Mouse (Mus musculus): ENCODE data around the gene Klk1b24. TPM values are rescaled to one million over a fixed set of nuclear protein-coding genes. Genes with fewer than 3 reads are reported as not detected.
"Not testable (repeated sequence)": the region's sequence is repeated elsewhere in the genome, so short reads cannot be mapped to it uniquely, and the experiment has no call there.

The Klk1b24 gene
- total RNA-seq (2021), result not detected
- polyA plus RNA-seq (2012; rRNA removed), result not detected in 2 replicates
- long read RNA-seq, result 0 reads

DNA sequence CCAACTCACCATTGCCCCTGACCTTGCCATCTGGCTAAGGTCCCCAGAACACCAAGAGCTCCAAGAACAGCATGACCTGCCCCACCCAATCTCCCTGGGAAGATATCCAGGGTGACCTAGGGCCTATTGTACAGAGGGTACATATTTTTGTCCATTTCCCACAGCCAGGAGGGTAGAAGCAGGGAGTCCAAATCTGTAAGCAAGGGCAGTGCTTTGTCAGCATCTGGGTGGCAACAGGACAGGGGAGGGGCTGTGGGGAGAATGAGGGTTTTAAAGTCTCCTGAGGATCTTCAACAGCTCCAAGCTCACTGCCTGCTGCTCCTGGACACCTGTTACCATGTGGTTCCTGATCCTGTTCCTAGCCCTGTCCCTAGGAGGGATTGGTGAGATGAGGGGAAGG lies at the start of gene Klk1b24:
Gene Klk1b24, plus strand, starts transcription at position 301 of the 400 bp plus-strand sequence.
- DNase-seq, result not testable (repeated sequence)

DNA sequence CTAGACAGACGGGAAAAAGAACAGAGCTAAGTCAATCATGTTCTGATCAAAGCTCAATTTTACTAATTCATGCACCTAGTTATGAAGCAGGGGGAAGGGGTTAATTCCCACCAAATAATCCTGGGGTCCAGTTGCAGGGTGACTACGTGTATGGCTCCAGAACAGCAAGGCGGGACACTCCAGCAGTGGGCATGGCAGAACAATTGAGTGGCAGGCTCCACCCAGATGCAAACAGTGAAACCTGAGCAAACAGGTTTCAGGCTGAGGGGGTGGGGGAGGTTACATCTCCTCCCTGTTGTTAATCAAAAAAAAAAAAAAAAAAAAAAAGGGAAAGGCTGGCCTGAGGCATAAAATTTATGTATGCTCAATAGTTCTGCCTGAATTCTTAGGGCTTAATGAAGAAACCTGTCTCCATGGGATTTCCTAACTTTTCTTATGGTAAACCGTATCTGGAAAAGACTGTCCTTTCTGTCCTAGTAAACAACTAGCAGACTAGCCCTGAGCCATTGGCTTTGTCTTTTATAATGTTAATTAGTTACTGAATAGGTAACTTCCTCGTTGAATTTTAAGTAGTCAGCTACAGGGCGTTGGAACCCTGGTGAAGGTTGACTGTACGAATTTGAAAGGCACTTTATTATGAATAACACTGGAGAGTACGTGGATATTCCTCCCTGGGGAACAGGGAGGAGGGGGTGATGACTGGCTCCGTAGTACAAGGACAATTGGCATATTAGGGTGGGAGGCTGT lies 8.6 kb upstream of the Klk1b24 start:
- no peak for DNase-seq

DNA sequence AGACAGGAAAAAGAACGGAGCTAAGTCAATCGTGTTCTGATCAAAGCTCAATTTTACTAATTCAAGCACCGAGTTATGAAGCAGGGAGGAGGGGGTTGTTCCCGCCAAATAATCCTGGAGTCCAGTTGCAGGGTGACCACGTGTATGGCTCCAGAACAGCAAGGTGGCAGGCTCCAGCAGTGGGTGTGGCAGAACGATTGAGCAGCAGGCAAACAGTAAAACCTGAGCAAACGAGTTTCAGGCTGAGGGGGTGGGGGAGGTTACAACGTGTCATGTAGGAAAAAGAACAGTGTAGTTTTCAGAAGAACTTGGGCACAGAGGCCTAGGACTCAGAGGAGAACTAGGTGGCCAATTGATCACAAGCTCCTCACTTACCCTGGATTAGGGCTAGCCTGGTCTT lies 1.5 kb upstream of the Klk1b24 start:
- not testable (repeated sequence) for DNase-seq

DNA sequence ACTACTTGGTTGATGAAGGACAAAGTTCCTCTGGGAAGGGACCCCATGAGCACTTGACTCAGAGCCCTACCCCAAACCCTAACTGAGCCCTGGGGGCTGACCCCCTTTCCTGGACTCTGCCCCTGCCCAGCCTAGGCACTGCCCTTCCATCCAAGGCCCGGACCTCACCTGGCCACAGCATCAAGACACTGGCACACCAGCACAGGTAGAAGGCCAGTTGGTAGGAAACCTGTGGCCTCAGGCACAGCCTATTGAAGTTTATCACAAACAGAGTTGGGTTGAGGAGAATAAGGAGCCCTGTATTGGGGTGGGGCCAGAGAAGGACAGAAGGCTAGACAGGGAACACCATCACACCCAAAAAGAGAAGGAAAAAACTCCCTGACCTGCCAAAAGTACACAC lies 5.4 kb downstream of the Klk1b24 start:
- DNase-seq, result not testable (repeated sequence)

DNA sequence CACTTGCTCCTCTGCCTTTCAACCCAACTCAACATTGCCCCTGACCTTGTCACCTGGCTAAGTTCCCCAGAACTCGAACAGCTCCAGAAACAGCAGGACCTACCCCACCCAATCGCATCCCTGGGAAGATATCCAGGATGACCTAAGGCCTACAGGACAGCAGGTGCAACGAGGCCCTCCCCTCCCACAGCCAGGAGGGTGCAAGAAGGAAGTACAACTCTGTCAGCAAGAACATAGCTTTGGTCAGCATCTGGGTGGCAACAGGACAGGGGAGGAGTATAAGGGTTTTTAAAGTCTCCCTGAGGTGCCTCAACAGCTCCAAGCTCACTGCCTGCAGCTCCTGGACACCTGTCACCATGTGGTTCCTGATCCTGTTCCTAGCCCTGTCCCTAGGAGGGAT lies 9.9 kb downstream of the Klk1b24 start, which contains the start of gene Klk1b3:
Gene Klk1b3, plus strand, starts transcription at position 301 of the 400 bp plus-strand sequence.
- no peak for DNase-seq

DNA sequence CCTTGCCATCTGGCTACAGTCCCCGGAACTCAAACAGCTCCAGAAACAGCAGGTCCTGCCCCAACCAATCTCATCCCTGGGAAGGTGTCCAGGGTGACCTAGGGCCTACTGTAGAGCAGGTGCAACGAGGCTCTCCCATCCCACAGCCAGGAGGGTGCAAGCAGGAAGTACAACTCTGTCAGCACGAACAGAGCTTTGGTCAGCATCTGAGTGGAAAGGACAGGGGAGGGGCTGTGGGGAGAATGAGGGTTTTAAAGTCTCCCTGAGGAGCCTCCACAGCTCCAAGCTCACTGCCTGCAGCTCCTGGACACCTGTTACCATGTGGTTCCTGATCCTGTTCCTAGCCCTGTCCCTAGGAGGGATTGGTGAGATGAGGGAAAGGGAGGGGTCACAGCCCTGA lies 19.1 kb downstream of the Klk1b24 start, which contains the start of gene Klk1b4:
Gene Klk1b4, plus strand, starts transcription at position 301 of the 400 bp plus-strand sequence.
- not testable (repeated sequence) for DNase-seq

DNA sequence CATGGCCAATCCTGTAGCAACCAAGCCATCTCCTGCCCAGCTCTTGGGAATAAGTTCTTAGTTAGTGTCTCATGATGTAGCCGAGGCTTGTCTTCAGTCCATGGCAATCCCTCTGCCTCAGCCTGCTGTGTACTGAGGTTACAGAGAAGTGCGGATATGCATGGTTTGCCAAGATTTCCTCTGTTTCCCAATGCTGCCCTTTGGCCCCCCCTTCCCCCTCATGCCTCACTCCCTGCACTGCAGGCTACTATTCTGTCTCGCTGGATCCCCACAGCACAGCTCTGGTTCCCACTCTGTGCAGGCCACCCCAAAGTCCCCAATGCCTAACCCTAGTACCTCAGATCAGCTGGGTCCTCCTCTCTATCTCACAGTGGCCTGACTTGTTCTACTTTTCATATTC lies 20.3 kb downstream of the Klk1b24 start:
- DNase-seq, result no peak

DNA sequence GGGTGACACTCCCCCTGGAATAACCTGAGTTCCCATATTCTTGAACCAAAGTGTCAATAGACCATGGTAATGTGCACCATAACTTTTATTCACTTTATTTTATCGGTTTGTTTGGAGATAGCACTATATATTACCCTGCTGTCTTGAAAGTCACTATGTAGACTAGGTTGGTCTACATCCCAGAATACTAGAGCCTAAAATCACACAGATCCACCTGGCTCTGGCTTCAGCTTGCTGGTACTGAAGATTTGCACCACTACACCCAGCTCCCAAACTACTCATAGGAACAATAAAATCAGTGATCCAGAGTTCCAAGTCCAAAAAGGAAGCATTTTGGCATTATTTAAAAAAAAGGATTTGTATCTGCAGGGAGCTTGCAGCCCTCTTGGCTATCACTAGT lies 27.6 kb downstream of the Klk1b24 start, which contains the start of gene Klk1b5:
Gene Klk1b5, plus strand, starts transcription at position 301 of the 400 bp plus-strand sequence.
- no peak for DNase-seq

DNA sequence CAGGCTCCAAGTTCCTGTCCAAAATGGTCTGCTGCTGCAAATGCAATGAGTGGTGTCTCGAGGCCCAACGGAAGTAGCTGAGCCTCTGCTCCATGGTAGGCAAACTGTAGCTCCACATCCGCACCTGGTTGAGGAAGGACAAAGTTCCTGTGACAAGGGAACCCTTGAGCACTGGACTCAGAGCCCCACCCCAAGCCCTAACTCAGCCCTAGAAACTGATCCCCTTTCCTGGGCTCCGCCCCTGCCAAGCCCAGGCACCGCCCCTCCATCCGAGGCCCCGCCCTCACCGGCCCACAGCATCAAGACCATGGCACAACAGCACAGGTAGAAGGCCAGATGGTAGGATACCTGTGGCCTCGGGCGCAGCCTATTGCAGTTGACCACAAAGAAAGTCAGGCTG lies 33.6 kb downstream of the Klk1b24 start:
- not testable (repeated sequence) for DNase-seq

DNA sequence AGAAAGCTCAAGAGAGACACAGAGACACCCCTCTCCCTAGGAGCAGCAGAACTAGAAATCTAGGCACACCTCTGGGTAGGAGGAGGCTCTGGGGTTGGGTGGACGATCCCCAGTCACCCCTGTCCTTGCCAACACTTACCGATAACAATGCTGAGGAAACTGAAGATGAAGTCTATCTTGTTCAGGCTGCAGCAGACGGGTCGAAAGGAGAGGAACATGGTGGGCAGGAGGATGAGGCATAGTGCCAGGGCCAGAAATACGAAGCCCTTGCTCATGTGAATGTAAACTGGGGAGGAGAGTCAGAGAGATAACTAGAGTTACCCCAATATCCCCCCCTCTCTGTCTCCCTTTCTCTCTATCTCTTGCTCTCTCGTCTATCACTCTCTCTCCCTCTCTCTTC lies 34.3 kb downstream of the Klk1b24 start:
- not testable (repeated sequence) for DNase-seq

DNA sequence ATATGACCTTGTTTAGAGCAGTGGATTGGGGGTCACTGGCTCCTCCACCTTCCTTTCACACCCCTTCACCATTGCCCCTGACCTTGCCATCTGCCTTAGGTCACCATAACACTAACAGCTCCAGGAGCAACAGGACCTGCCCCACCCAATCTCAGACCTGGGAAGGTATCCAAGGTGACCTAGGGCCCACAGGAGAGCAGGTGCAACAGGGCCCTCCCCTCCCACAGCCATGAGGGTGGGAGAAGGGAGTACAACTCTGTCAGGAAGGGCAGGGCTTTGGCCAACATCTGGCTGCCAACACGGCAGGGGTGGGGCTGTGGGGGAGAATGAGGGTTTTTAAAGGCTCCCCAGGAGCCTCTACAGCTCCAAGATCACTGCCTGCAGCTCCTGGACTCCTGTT lies 37.0 kb downstream of the Klk1b24 start, which contains the start of gene Klk1:
Gene Klk1, plus strand, starts transcription at position 285 of the 400 bp plus-strand sequence.
- DNase-seq, result no peak

DNA sequence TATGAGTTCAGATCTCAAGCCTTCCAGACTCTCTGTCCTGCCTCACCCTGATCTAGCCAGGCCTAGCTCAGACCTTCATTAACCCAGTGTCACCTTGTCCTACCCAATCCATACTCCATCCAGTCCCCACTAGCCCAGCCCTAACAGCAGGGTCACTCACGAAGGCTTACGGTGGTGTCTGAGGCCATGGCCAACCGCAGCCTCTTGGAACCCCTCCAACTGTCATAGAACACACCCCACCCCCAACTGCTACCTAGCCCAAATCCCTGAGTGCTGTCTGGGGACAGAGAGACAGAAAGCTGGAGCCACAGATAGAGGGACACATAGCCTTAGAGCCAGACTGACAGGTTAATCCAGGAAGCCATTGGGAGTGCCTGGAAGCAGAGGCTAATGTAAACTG lies 47.9 kb downstream of the Klk1b24 start, which contains the start of gene Gm36864:
Gene Gm36864, plus strand, starts transcription at position 269 of the 400 bp plus-strand sequence.
- DNase-seq, result no peak

DNA sequence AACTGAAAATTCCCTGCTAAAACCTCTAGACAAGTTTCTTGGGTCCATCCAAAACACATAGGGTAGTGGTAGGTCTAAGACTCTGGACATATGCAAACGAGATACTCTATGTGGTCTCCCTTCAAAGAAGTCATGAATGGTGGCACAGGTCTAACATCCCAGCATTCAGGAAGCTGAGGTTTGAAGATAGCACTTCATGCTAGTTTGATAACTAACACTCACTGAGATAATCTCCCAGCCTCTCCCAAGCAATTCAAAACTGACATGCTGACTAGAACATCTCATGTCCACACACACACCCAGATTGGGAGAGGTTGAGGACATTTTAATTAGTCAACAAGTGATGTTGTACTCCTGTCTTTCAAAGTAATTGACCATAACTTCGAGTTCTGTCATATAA lies 51.9 kb downstream of the Klk1b24 start:
- DNase-seq, result no peak

DNA sequence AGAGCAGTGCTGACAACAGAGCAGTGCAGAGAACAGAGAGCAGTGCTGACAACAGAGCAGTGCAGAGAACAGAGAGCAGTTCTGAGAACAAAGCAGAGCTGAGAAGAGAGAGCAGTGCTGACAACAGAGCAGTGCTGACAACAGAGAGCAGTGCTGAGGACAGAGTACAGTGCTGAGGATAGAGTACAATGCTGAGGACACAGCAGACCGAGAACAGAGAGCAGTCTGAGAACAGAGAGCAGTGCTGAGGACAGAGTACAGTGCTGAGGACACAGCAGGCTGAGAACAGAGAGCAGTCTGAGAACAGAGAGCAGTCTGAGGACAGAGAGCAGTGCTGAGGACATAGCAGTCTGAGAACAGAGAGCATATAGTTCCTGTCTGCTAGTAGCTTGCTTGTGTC lies 52.7 kb downstream of the Klk1b24 start:
- DNase-seq, result no peak

DNA sequence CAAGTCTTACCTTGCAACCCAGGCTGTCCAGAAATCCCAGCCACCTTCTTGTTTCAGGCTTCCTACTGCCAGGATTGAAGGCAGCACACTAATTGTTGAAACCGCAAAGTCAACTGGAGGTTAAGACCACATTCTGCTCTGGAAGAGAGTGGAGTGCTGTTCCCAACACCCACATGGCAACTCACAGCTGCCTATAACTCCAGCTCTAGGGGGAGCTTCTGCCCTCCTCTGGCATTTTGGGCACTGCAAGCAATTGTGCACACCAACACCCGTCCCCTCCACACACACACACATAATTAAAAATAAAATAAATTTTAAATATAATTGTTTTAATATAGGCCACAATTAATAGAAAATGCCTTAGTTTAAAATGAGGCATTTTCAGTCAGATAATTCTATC lies 53.1 kb downstream of the Klk1b24 start:
- DNase-seq, result no peak

Other genes starting within 250 kb of the Klk1b24 start
- gene Klk1b8, start 237.6 kb upstream of the Klk1b24 start, total RNA-seq (2021), result not detected
- not detected in 2 replicates for gene Klk1b8, start 237.6 kb upstream of the Klk1b24 start, polyA plus RNA-seq (2012; rRNA removed)
- gene Klk1b1, start 221.5 kb upstream of the Klk1b24 start, total RNA-seq (2021), result not detected
- gene Klk1b1, start 221.5 kb upstream of the Klk1b24 start, polyA plus RNA-seq (2012; rRNA removed), result not detected in 2 replicates
- gene Klk1b9, start 212.2 kb upstream of the Klk1b24 start, total RNA-seq (2021), result not detected
- not detected in 2 replicates for gene Klk1b9, start 212.2 kb upstream of the Klk1b24 start, polyA plus RNA-seq (2012; rRNA removed)
- not detected for gene Klk1b11, start 192.4 kb upstream of the Klk1b24 start, total RNA-seq (2021)
- not detected in 2 replicates for gene Klk1b11, start 192.4 kb upstream of the Klk1b24 start, polyA plus RNA-seq (2012; rRNA removed)
- not detected for gene Klk1b26, start 176.1 kb upstream of the Klk1b24 start, total RNA-seq (2021)
- not detected in 2 replicates for gene Klk1b26, start 176.1 kb upstream of the Klk1b24 start, polyA plus RNA-seq (2012; rRNA removed)
- gene Klk1b27, start 135.9 kb upstream of the Klk1b24 start, total RNA-seq (2021), result not detected
- gene Klk1b27, start 135.9 kb upstream of the Klk1b24 start, polyA plus RNA-seq (2012; rRNA removed), result not detected in 2 replicates
- gene Klk1b21, start 85.9 kb upstream of the Klk1b24 start, total RNA-seq (2021), result not detected
- gene Klk1b21, start 85.9 kb upstream of the Klk1b24 start, polyA plus RNA-seq (2012; rRNA removed), result 0.33 and 0.63 TPM in 2 replicates
- gene Klk1b22, start 75.6 kb upstream of the Klk1b24 start, total RNA-seq (2021), result not detected
- 1.5 TPM in 1 of 2 replicates, not detected in the other for gene Klk1b22, start 75.6 kb upstream of the Klk1b24 start, polyA plus RNA-seq (2012; rRNA removed)
- gene Klk1b16, start 51.5 kb upstream of the Klk1b24 start, total RNA-seq (2021), result not detected
- gene Klk1b16, start 51.5 kb upstream of the Klk1b24 start, polyA plus RNA-seq (2012; rRNA removed), result not detected in 2 replicates
- gene Klk1b3, start 10.0 kb downstream of the Klk1b24 start, total RNA-seq (2021), result not detected
- not detected in 2 replicates for gene Klk1b3, start 10.0 kb downstream of the Klk1b24 start, polyA plus RNA-seq (2012; rRNA removed)
- not detected for gene Klk1b4, start 19.2 kb downstream of the Klk1b24 start, total RNA-seq (2021)
- not detected in 2 replicates for gene Klk1b4, start 19.2 kb downstream of the Klk1b24 start, polyA plus RNA-seq (2012; rRNA removed)
- gene Klk1b5, start 27.7 kb downstream of the Klk1b24 start, total RNA-seq (2021), result not detected
- not detected in 2 replicates for gene Klk1b5, start 27.7 kb downstream of the Klk1b24 start, polyA plus RNA-seq (2012; rRNA removed)
- not detected for gene Klk1, start 37.1 kb downstream of the Klk1b24 start, total RNA-seq (2021)
- gene Klk1, start 37.1 kb downstream of the Klk1b24 start, polyA plus RNA-seq (2012; rRNA removed), result 0.46 and 0.67 TPM in 2 replicates
- not detected for gene Gm36864, start 47.9 kb downstream of the Klk1b24 start, total RNA-seq (2021)
- gene Gm36864, start 47.9 kb downstream of the Klk1b24 start, polyA plus RNA-seq (2012; rRNA removed), result not detected in 2 replicates
- 1 to 10 TPM in 1 of 2 experiments, under 1 TPM in 1; 0.66 to 1.4 TPM for gene 1700028J19Rik, start 58.5 kb downstream of the Klk1b24 start, total RNA-seq (2021)
- gene 1700028J19Rik, start 58.5 kb downstream of the Klk1b24 start, polyA plus RNA-seq (2012; rRNA removed), result 1.2 and 1.8 TPM in 2 replicates
- gene 2410002F23Rik, start 58.5 kb downstream of the Klk1b24 start, total RNA-seq (2021), result 10 to 100 TPM; 81.5 to 83.8 TPM
- gene 2410002F23Rik, start 58.5 kb downstream of the Klk1b24 start, polyA plus RNA-seq (2012; rRNA removed), result 195 and 237 TPM in 2 replicates
- not detected for gene Acp4, start 69.1 kb downstream of the Klk1b24 start, total RNA-seq (2021)
- gene Acp4, start 69.1 kb downstream of the Klk1b24 start, polyA plus RNA-seq (2012; rRNA removed), result not detected in 2 replicates
- not detected for gene Gm15517, start 73.2 kb downstream of the Klk1b24 start, total RNA-seq (2021)
- gene Gm15517, start 73.2 kb downstream of the Klk1b24 start, polyA plus RNA-seq (2012; rRNA removed), result not detected in 2 replicates
- 1 to 10 TPM; 4.6 to 5.1 TPM for gene Clec11a, start 118.7 kb downstream of the Klk1b24 start, total RNA-seq (2021)
- gene Clec11a, start 118.7 kb downstream of the Klk1b24 start, polyA plus RNA-seq (2012; rRNA removed), result 11.4 and 13.0 TPM in 2 replicates
- gene Shank1, start 122.0 kb downstream of the Klk1b24 start, total RNA-seq (2021), result 1 to 10 TPM; 8.0 to 9.1 TPM
- 2.5 and 2.9 TPM in 2 replicates for gene Shank1, start 122.0 kb downstream of the Klk1b24 start, polyA plus RNA-seq (2012; rRNA removed)
- gene Syt3, start 195.9 kb downstream of the Klk1b24 start, total RNA-seq (2021), result 1 to 10 TPM; 4.8 to 6.2 TPM
- gene Syt3, start 195.9 kb downstream of the Klk1b24 start, polyA plus RNA-seq (2012; rRNA removed), result 12.1 and 16.0 TPM in 2 replicates
- 1 to 10 TPM in 1 of 2 experiments, under 1 TPM in 1; 0.66 to 1.2 TPM for gene 1700008O03Rik, start 197.6 kb downstream of the Klk1b24 start, total RNA-seq (2021)
- 1.6 and 2.3 TPM in 2 replicates for gene 1700008O03Rik, start 197.6 kb downstream of the Klk1b24 start, polyA plus RNA-seq (2012; rRNA removed)
- gene Lrrc4b, start 240.8 kb downstream of the Klk1b24 start, total RNA-seq (2021), result 1 to 10 TPM; 5.1 to 8.5 TPM
- gene Lrrc4b, start 240.8 kb downstream of the Klk1b24 start, polyA plus RNA-seq (2012; rRNA removed), result 10.3 and 16.3 TPM in 2 replicates

All from adrenal gland, adult 2 months (tissue).